Comparison of ENCODE assay signal across 8 mouse cellular contexts in genomic region chr12:113224206-113224605, GRCm38 (mm10). TPM values are rescaled to one million over a fixed set of nuclear protein-coding genes. Genes with fewer than 3 reads are reported as not detected.
DNase-seq lines count a peak whose midpoint lies in the region; ATAC-seq and TF ChIP-seq lines count a peak whose summit lies in the region.
"Had no signal": no experiment of that assay in that cellular context is flagged by ENCODE, and none has a peak within 500 bp of the region (broad histone marks: within the 10 kb centered on the region; RNA-seq: fewer than 3 reads in every experiment).

No protein-coding gene starts in this region.

- no peaks in the 10 kb centered on the region for H3K9me3 ChIP-seq in liver, embryonic 14.5 days (ENCODE audit: control insufficient read depth, low read length)
- H3K9me3 ChIP-seq in hindbrain, embryonic 10.5 days, result peaks cover 11% of the 10 kb centered on the region
- H3K9me3 ChIP-seq: midbrain, embryonic 12.5 days had no signal

- 51% methylated on average over 5 of the region's 5 CpGs for WGBS in liver, embryonic 14.5 days (ENCODE audit: insufficient replicate concordance)
- WGBS in hindbrain, embryonic 10.5 days, result 80% methylated on average over 5 of the region's 5 CpGs

- ATAC-seq in liver, embryonic 14.5 days (ENCODE audit: insufficient read depth), result no peak

- no peak overlapping the region for H3K4me2 ChIP-seq in liver, embryonic 14.5 days (ENCODE audit: low read depth)
- H3K4me2 ChIP-seq: midbrain, embryonic 12.5 days had no signal

- H3K27ac ChIP-seq in liver, embryonic 14.5 days, result no peak overlapping the region
- H3K27ac ChIP-seq in hindbrain, embryonic 10.5 days, result no peak overlapping the region
- H3K27ac ChIP-seq: midbrain, embryonic 12.5 days had no signal

- no peaks in the 10 kb centered on the region for H3K27me3 ChIP-seq in liver, embryonic 14.5 days (ENCODE audit: control insufficient read depth, insufficient read depth, low read length)
- no peaks in the 10 kb centered on the region for H3K27me3 ChIP-seq in hindbrain, embryonic 10.5 days (ENCODE audit: insufficient read depth, poor library complexity, severe bottlenecking)
- H3K27me3 ChIP-seq: midbrain, embryonic 12.5 days had no signal

- H3K36me3 ChIP-seq in liver, embryonic 14.5 days (replicated peaks; ENCODE audit: control insufficient read depth, insufficient read depth, low read depth), result no peaks in the 10 kb centered on the region
- H3K36me3 ChIP-seq in hindbrain, embryonic 10.5 days, result no peaks in the 10 kb centered on the region
- H3K36me3 ChIP-seq: midbrain, embryonic 12.5 days had no signal

- TF ChIP-seq EP300 in liver, embryonic 14.5 days (IDR thresholded peaks at IDR 0.05; ENCODE audit: low read depth), result no peak

- H3K9ac ChIP-seq in liver, embryonic 14.5 days (replicated peaks), result no peak overlapping the region
- H3K9ac ChIP-seq: midbrain, embryonic 12.5 days had no signal

- TF ChIP-seq CTCF in liver, embryonic 14.5 days (IDR thresholded peaks at IDR 0.05; ENCODE audit: low read depth), result peak; percentile 72

- H3K4me1 ChIP-seq in liver, embryonic 14.5 days (replicated peaks; ENCODE audit: control insufficient read depth in 2 of 2, insufficient read depth in 2 of 2, low read length in 1 of 2), result no peaks in the 10 kb centered on the region
- no peaks in the 10 kb centered on the region for H3K4me1 ChIP-seq in hindbrain, embryonic 10.5 days (replicated peaks)
- H3K4me1 ChIP-seq: midbrain, embryonic 12.5 days had no signal

- DNase-seq in liver, embryonic 14.5 days (ENCODE audit: low read depth in 3 of 3, low spot score in 3 of 3), result no peak
- no peak for DNase-seq in liver
- peak; percentile 21 for DNase-seq in NIH3T3 (ENCODE audit: low read depth)
- DNase-seq in lung, postnatal 36 days, result peak; percentile 43
- DNase-seq in thymus, postnatal 25 days, result peak; percentile 71
- DNase-seq in gastrocnemius, postnatal 10 days, result no peak
- no peak for DNase-seq in hindbrain, embryonic 10.5 days (ENCODE audit: low spot score)

- no peak overlapping the region for H3K4me3 ChIP-seq in liver, embryonic 14.5 days (ENCODE audit: insufficient read depth in 1 of 2, low read depth in 2 of 2, low read length in 2 of 2)
- H3K4me3 ChIP-seq in hindbrain, embryonic 10.5 days, result no peak overlapping the region
- H3K4me3 ChIP-seq: midbrain, embryonic 12.5 days had no signal

RNA-seq across cellular contexts. Expression of gene Tmem121, which starts 38.5 kb away (rescaled TPM):
- polyA plus RNA-seq in liver, embryonic 14.5 days (2012; rRNA removed), result 0.29 and 0.54 TPM in 2 replicates
- 0.11 TPM in 1 of 2 replicates, not detected in the other for polyA plus RNA-seq in liver, embryonic 14.5 days (2014; fragmentation: Nextera tagmentation; extraction: Ambion mirVana)
- total RNA-seq in gastrocnemius, postnatal 10 days (2021), result 1 to 10 TPM in 1 of 2 experiments, under 1 TPM in 1; 0.85 to 1.5 TPM
- 16.4 and 24.8 TPM in 2 replicates for polyA plus RNA-seq in hindbrain, embryonic 10.5 days (2016; fragmentation: Nextera tagmentation; extraction: Ambion mirVana)

Comparison
In these comparisons a context has a peak if more than half of its experiments do, and no peak if none do; other contexts are left out.
1. DNase-seq: peak in NIH3T3 (single experiment), lung, postnatal 36 days (single experiment) and thymus, postnatal 25 days (single experiment); none in liver, embryonic 14.5 days (0 of 3), liver (single experiment), gastrocnemius, postnatal 10 days (single experiment) and hindbrain, embryonic 10.5 days (single experiment).
2. RNA of gene Tmem121, which starts 38.5 kb away (polyA plus RNA-seq): 16.4 to 24.8 TPM in hindbrain, embryonic 10.5 days; 0.11 to 0.54 TPM in liver, embryonic 14.5 days; every median in the first group is over 10 times any median in the second.